Mouse (Mus musculus) ES-E14 (cell line): ENCODE measurements around the gene Usp32. TPM values are rescaled to one million over a fixed set of nuclear protein-coding genes. Genes with fewer than 3 reads are reported as not detected.

Source experiments
- DNase-seq: peaks from one replicate; pipeline ENCODE4 v3.0.0-alpha.2; 2013; ENCODE audit warnings: low read depth, low spot score
- H3K27ac ChIP-seq: 2 replicates; pipeline ENCODE4 v1.5.1; 2012; ENCODE audit warnings: low read depth, mild to moderate bottlenecking, low read length, moderate library complexity, mixed read lengths; ENCODE audit not compliant: poor library complexity, insufficient read depth, severe bottlenecking
- H3K36me3 ChIP-seq: 2 replicates; pipeline ENCODE4 v1.6.1; 2012; ENCODE audit warnings: mild to moderate bottlenecking, low read length, moderate library complexity, mixed read lengths; ENCODE audit not compliant: control insufficient read depth, poor library complexity, insufficient read depth, severe bottlenecking
- H3K4me1 ChIP-seq, 2 experiments: fragments of 150-350 bp in 1 of 2; sonication (generic) in 1 of 2; 2 replicates each; pipeline ENCODE4 v1.6.1; 2012; ENCODE audit warnings: low read length in 2 of 2, mild to moderate bottlenecking in 1 of 2, mixed read lengths in 1 of 2; ENCODE audit not compliant: control insufficient read depth in 2 of 2, insufficient read depth in 2 of 2, poor library complexity in 1 of 2
- H3K4me3 ChIP-seq, 2 experiments: fragments of 150-350 bp in 1 of 2; sonication (generic) in 1 of 2; 2 replicates each; pipeline ENCODE4 v1.5.1; 2012; ENCODE audit warnings: low read length in 2 of 2, low read depth in 1 of 2, mild to moderate bottlenecking in 1 of 2, mixed read lengths in 1 of 2; ENCODE audit not compliant: insufficient read depth in 1 of 2, poor library complexity in 1 of 2, severe bottlenecking in 1 of 2
- H3K9ac ChIP-seq: 2 replicates; pipeline ENCODE4 v1.6.1; 2012; ENCODE audit warnings: low read depth, mild to moderate bottlenecking, low read length, mixed read lengths; ENCODE audit not compliant: poor library complexity, insufficient read depth, severe bottlenecking
- H3K9me3 ChIP-seq: fragments of 150-350 bp; sonication (generic); 2 replicates; pipeline ENCODE4 v1.6.1; 2012; ENCODE audit warnings: low read depth, mild to moderate bottlenecking, low read length; ENCODE audit not compliant: control insufficient read depth, insufficient read depth
- CHD2 ChIP-seq: IDR thresholded peaks from 2 replicates; pipeline ENCODE4 v1.6.1; 2014; ENCODE audit warnings: mild to moderate bottlenecking, low read depth, low read length, inconsistent platforms
- HCFC1 ChIP-seq: IDR thresholded peaks from 2 replicates; pipeline ENCODE4 v1.6.1; 2012; ENCODE audit warnings: low read length, inconsistent platforms, borderline replicate concordance; ENCODE audit not compliant: insufficient read depth
- MAFK ChIP-seq: IDR thresholded peaks from 2 replicates; pipeline ENCODE4 v1.6.1; 2014; ENCODE audit warnings: mild to moderate bottlenecking, low read depth, low read length, inconsistent platforms; ENCODE audit not compliant: insufficient read depth
- ZC3H11A ChIP-seq: IDR thresholded peaks from 2 replicates; pipeline ENCODE4 v1.6.1; 2012; ENCODE audit warnings: low read depth, mild to moderate bottlenecking, inconsistent platforms, low read length, borderline replicate concordance
- ZNF384 ChIP-seq: IDR thresholded peaks from 2 replicates; pipeline ENCODE4 v1.6.1; 2012; ENCODE audit warnings: low read depth, low read length, inconsistent platforms
- in situ Hi-C, 2 experiments: fragments of 600-800 bp; cut with MboI; formaldehyde crosslinking; loops; one replicate each; pipeline ENCODE4 v1.15.1; 2025; ENCODE audit warnings: low sequenced_read_pairs in 2 of 2, inconsistent platforms in 1 of 2; ENCODE audit not compliant: unreplicated experiment in 2 of 2
- total RNA-seq: library from RNA; depleted of rRNA; stranded (reverse); fragments of 300-350 nt; gene quantifications from 2 replicates; pipeline ENCODE4 v1.2.3, GENCODE M21; 2012

Gene Usp32
- total RNA-seq, 1 experiment: 20.1 TPM

- in situ Hi-C loops: no loop called here
- Histone ChIP-seq H3K36me3 (no peaks in the 10 kb centered on the region), H3K9ac (no peak overlapping the region), H3K9me3 (no peaks in the 10 kb centered on the region), H3K4me1 (no peaks in the 10 kb centered on the region), H3K27ac (no peak overlapping the region), H3K4me3 (no peak overlapping the region)
- DNase-seq: no peak
- TF ChIP-seq ZC3H11A: no peak
- TF ChIP-seq HCFC1: no peak
- TF ChIP-seq CHD2: no peak
These were observed 23.7 kb downstream of the Usp32 start for GRCm38 (mm10) chr11:85116084-85116844.

- H3K4me3 ChIP-seq: no peak overlapping the region
- H3K9me3 ChIP-seq: no peaks in the 10 kb centered on the region
- in situ Hi-C loops: no loop called here
- no peak overlapping the region for H3K9ac ChIP-seq
- no peak for DNase-seq
- TF ChIP-seq ZNF384 (no peak), MAFK (no peak), HCFC1 (no peak), CHD2 (no peak), ZC3H11A (no peak)
- H3K27ac ChIP-seq: no peak overlapping the region
- no peaks in the 10 kb centered on the region for H3K4me1 ChIP-seq
- H3K36me3 ChIP-seq: no peaks in the 10 kb centered on the region
These were observed 30.0 kb downstream of the Usp32 start for GRCm38 (mm10) chr11:85109957-85110356.

DNA sequence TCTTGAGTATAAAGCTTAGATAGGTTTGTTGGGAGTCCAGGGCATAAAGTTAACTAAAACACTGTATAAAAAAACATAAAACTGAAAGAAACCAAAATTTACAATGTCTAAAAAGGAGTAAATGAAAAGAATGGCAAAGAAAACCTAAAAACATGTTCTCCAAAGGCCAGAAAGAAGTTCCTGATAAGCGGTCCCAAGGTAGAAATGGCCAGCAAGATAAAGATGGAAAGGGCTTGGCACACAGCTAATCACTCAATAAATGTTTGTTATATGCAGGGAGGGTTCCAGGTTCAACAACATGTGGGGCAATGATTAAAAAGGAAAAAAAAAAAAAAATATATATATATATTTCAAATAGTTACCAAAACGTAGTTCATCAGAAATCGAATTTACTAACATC, 32.7 kb downstream of the Usp32 start:
- DNase-seq: no peak
- H3K9me3 ChIP-seq: no peaks in the 10 kb centered on the region
- no peaks in the 10 kb centered on the region for H3K36me3 ChIP-seq
- no peak overlapping the region for H3K9ac ChIP-seq
- no peak overlapping the region for H3K27ac ChIP-seq
- no peaks in the 10 kb centered on the region for H3K4me1 ChIP-seq
- no peak overlapping the region for H3K4me3 ChIP-seq
- TF ChIP-seq ZNF384: no peak
- no peak for TF ChIP-seq ZC3H11A
- no peak for TF ChIP-seq MAFK
- TF ChIP-seq HCFC1: no peak
- no peak for TF ChIP-seq CHD2
- in situ Hi-C loops: no loop called here

GRCm38 (mm10) chr11:85105836-85106235, 34.1 kb downstream of the Usp32 start:
- no peak overlapping the region for H3K27ac ChIP-seq
- no peaks in the 10 kb centered on the region for H3K9me3 ChIP-seq
- H3K36me3 ChIP-seq: no peaks in the 10 kb centered on the region
- H3K4me1 ChIP-seq: no peaks in the 10 kb centered on the region
- no peak overlapping the region for H3K4me3 ChIP-seq
- no peak for TF ChIP-seq MAFK
- no peak for TF ChIP-seq CHD2
- TF ChIP-seq HCFC1: no peak
- TF ChIP-seq ZNF384: no peak
- no peak for TF ChIP-seq ZC3H11A
- in situ Hi-C loops: no loop called here
- H3K9ac ChIP-seq: no peak overlapping the region
- no peak for DNase-seq

DNA sequence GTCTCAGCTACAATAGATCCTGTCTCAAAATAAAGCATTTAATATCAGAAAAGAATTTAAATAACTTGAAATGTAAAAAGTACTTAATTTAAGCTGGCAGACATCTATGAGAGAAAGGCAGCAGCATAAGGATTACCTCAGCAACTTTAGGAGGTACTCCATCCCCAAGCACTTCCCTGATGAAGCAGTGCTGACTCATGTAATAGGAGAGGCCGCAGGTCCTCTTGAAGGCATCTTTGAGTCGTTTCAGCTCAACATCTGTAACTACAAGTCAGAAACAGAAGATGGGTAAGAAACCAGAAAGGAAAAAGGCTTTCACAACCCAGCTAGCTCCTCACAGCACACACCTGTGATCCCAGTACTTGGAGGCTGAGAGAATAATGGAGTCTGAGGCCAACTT, 36.2 kb downstream of the Usp32 start:
- TF ChIP-seq MAFK (peak; percentile 64; the same call in 1 of the 2 replicates), ZNF384 (no peak)
- Histone ChIP-seq H3K4me3 (no peak overlapping the region), H3K4me1 (no peaks in the 10 kb centered on the region), H3K27ac (no peak overlapping the region), H3K36me3 (no peaks in the 10 kb centered on the region), H3K9me3 (no peaks in the 10 kb centered on the region), H3K9ac (no peak overlapping the region)
- no peak for DNase-seq
- in situ Hi-C loops: no loop called here
